Mouse (Mus musculus) neural tube, embryonic 13.5 days (tissue): ENCODE results near the gene Hfe2. TPM values are rescaled to one million over a fixed set of nuclear protein-coding genes. Genes with fewer than 3 reads are reported as not detected.

Source experiments
- ATAC-seq: fragments of 200-750 bp; cut with Nextera tagmentation; 2 replicates; pipeline ENCODE4 v1.8.0; 2017; ENCODE audit warnings: low read depth, mild to moderate bottlenecking, moderate TSS enrichment, moderate library complexity
- H3K27ac ChIP-seq: fragments of 300-500 bp; sonication (generic); replicated peaks from 2 replicates; pipeline ENCODE4 v1.5.1; 2015; ENCODE audit warnings: moderate library complexity, mild to moderate bottlenecking, inconsistent platforms
- H3K27me3 ChIP-seq: fragments of 300-500 bp; sonication (generic); 2 replicates; pipeline ENCODE4 v1.6.1; 2015; ENCODE audit warnings: mild to moderate bottlenecking, inconsistent platforms
- H3K36me3 ChIP-seq: fragments of 300-500 bp; sonication (generic); 2 replicates; pipeline ENCODE4 v1.6.1; 2015; ENCODE audit warnings: mild to moderate bottlenecking, inconsistent platforms
- H3K4me1 ChIP-seq: fragments of 300-500 bp; sonication (generic); replicated peaks from 2 replicates; pipeline ENCODE4 v1.6.1; 2015; ENCODE audit warnings: inconsistent platforms
- H3K4me2 ChIP-seq: fragments of 300-500 bp; sonication (generic); 2 replicates; pipeline ENCODE4 v1.6.1; 2015; ENCODE audit warnings: inconsistent platforms, mild to moderate bottlenecking, moderate library complexity
- H3K4me3 ChIP-seq: fragments of 300-500 bp; sonication (generic); 2 replicates; pipeline ENCODE4 v1.5.1; 2015; ENCODE audit warnings: mild to moderate bottlenecking, inconsistent platforms
- H3K9ac ChIP-seq: fragments of 300-500 bp; sonication (generic); 2 replicates; pipeline ENCODE4 v1.6.1; 2015; ENCODE audit warnings: moderate library complexity, mild to moderate bottlenecking, inconsistent platforms
- H3K9me3 ChIP-seq: fragments of 300-500 bp; sonication (generic); 2 replicates; pipeline ENCODE4 v1.6.1; 2016; ENCODE audit warnings: inconsistent platforms
- WGBS: fragments of 180-500 bp; shearing (Covaris S2); methylation state at CpG from one replicate; pipeline ENCODE4 v1.1.7; 2015; 5-methylcytosine and 5-hydroxymethylcytosine counted together
- polyA plus RNA-seq: library from polyadenylated mRNA; unstranded; fragments of >200 nt; fragmentation: Nextera tagmentation; extraction: Ambion mirVana; gene quantifications from 2 replicates; pipeline ENCODE4 v1.2.1, GENCODE M21; 2015

The Hfe2 gene
- polyA plus RNA-seq, 1 experiment from 2014 or later: 1.0 TPM

GRCm38 (mm10) chr3:96563911-96564632 lies 39.1 kb downstream of the Hfe2 start:
- Histone ChIP-seq H3K27ac (peak overlapping the region; percentile 52; the same call in 1 of the 2 replicates), H3K27me3 (no peaks in the 10 kb centered on the region), H3K36me3 (peaks cover 21% of the 10 kb centered on the region), H3K4me1 (peaks cover 41% of the 10 kb centered on the region), H3K9me3 (no peaks in the 10 kb centered on the region), H3K4me2 (no peak overlapping the region), H3K4me3 (no peak overlapping the region), H3K9ac (no peak overlapping the region)
- 73% methylated on average over 10 of the region's 10 CpGs for WGBS
- no peak for ATAC-seq

DNA sequence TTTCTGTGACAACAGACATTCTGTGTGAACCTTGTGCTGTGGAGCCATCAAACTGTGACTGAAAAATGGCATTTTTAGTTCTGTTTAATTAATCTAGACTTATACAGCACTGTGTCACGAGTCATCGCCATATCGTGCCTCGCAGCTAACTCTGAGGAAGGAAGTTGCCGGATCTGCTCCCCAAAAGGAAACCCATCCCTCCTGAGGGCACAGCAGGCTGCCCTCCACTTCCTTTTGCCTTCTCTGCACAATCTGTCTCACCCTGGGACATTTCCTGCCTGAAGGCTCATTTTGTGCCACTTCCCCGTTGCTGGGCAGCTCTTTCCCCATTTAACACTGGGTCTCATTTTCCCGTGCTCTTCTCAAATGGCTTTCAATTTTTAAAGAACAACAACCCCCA lies 39.7 kb downstream of the Hfe2 start:
- Histone ChIP-seq H3K27me3 (no peaks in the 10 kb centered on the region), H3K36me3 (peaks cover 18% of the 10 kb centered on the region), H3K9me3 (no peaks in the 10 kb centered on the region), H3K27ac (peak overlapping the region; percentile 52), H3K4me1 (peaks cover 36% of the 10 kb centered on the region), H3K9ac (no peak overlapping the region), H3K4me3 (no peak overlapping the region), H3K4me2 (no peak overlapping the region)
- 64% methylated on average over 7 of the region's 7 CpGs for WGBS
- ATAC-seq: no peak

GRCm38 (mm10) chr3:96565105-96565504 lies 40.1 kb downstream of the Hfe2 start:
- no peak overlapping the region for H3K9ac ChIP-seq
- no peak overlapping the region for H3K4me3 ChIP-seq
- H3K4me2 ChIP-seq: no peak overlapping the region
- peaks cover 31% of the 10 kb centered on the region for H3K4me1 ChIP-seq
- no peaks in the 10 kb centered on the region for H3K27me3 ChIP-seq
- WGBS: 78% methylated on average over 3 of the region's 3 CpGs
- H3K36me3 ChIP-seq: peaks cover 14% of the 10 kb centered on the region
- H3K9me3 ChIP-seq: no peaks in the 10 kb centered on the region
- ATAC-seq: no peak
- peak overlapping the region; percentile 34; the same call in 1 of the 2 replicates for H3K27ac ChIP-seq

- no peak for ATAC-seq
- H3K27ac ChIP-seq: no peak overlapping the region
- no peaks in the 10 kb centered on the region for H3K9me3 ChIP-seq
- no peak overlapping the region for H3K4me2 ChIP-seq
- no peaks in the 10 kb centered on the region for H3K27me3 ChIP-seq
- no peak overlapping the region for H3K4me3 ChIP-seq
- H3K36me3 ChIP-seq: no peaks in the 10 kb centered on the region
- peaks cover 13% of the 10 kb centered on the region for H3K4me1 ChIP-seq
- 87% methylated on average over 8 of the region's 8 CpGs for WGBS
- H3K9ac ChIP-seq: no peak overlapping the region
Measured at GRCm38 (mm10) chr3:96566661-96567450, 41.9 kb downstream of the Hfe2 start.

DNA sequence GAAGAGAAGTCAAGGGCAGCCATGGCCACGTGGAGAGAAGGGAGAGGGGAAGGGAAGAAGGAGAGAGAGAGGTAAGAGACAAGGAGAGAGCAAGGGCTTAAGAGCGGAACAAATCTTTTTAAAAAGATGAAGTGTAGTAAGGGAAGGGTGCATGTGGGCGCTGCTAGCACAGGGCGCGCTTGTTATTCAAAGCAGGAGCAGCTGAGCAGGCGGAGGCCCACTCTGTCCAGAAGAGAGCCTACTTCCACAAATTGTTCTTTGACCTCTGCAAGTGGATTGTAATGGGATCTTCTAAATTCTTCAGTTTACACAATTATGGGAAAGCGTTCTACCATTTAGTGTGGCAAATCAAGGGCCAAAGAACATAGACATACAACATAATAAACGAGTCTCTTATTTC lies 43.6 kb downstream of the Hfe2 start:
- Histone ChIP-seq H3K4me2 (no peak overlapping the region), H3K36me3 (no peaks in the 10 kb centered on the region), H3K9ac (no peak overlapping the region), H3K4me3 (no peak overlapping the region), H3K27ac (no peak overlapping the region), H3K27me3 (no peaks in the 10 kb centered on the region), H3K9me3 (no peaks in the 10 kb centered on the region), H3K4me1 (0 out of 2 replicates have a peak, but pooled peaks cover 8% of the 10 kb centered on the region)
- no peak for ATAC-seq
- WGBS: 70% methylated on average over 8 of the region's 8 CpGs

DNA sequence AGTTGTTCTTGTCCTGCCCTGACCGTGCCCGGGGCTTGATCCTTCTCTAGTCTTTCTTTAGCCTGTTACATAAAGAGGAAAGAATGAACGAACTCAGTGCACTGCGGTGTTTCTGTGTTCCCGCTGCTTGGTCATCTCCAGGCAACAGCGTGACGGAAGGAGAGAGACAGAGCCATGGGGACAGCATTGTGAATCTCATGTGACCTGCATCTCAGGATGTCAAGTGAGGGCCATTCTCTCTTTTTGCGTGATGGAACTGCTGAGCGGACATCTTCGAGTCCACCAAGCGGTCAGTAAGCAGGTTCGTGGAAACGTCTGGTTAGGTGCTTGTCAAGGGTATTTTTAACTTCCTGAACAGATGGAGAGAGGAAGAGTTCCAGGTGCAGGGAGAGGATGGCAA lies 44.5 kb downstream of the Hfe2 start:
- 90% methylated on average over 13 of the region's 13 CpGs for WGBS
- no peak for ATAC-seq

GRCm38 (mm10) chr3:96569966-96570605 lies 45.1 kb downstream of the Hfe2 start:
- no peak for ATAC-seq
- H3K4me3 ChIP-seq: no peak overlapping the region
- no peaks in the 10 kb centered on the region for H3K27me3 ChIP-seq
- H3K9ac ChIP-seq: no peak overlapping the region
- WGBS: 85% methylated on average over 11 of the region's 11 CpGs
- no peak overlapping the region for H3K4me2 ChIP-seq
- H3K36me3 ChIP-seq: no peaks in the 10 kb centered on the region
- no peak overlapping the region for H3K27ac ChIP-seq
- H3K4me1 ChIP-seq: no peaks in the 10 kb centered on the region
- no peaks in the 10 kb centered on the region for H3K9me3 ChIP-seq

More for the DNA sequence above, 44.5 kb downstream of the Hfe2 start:
- Histone ChIP-seq H3K9ac (no peak overlapping the region), H3K27ac (no peak overlapping the region), H3K9me3 (no peaks in the 10 kb centered on the region), H3K27me3 (no peaks in the 10 kb centered on the region), H3K36me3 (no peaks in the 10 kb centered on the region), H3K4me3 (no peak overlapping the region), H3K4me2 (no peak overlapping the region), H3K4me1 (no peaks in the 10 kb centered on the region)

GRCm38 (mm10) chr3:96570643-96571042 lies 45.7 kb downstream of the Hfe2 start:
- no peak overlapping the region for H3K4me2 ChIP-seq
- no peak overlapping the region for H3K27ac ChIP-seq
- no peaks in the 10 kb centered on the region for H3K36me3 ChIP-seq
- H3K9ac ChIP-seq: no peak overlapping the region
- peaks cover under 1% of the 10 kb centered on the region; the same call in 1 of the 2 replicates for H3K4me1 ChIP-seq
- no peaks in the 10 kb centered on the region for H3K27me3 ChIP-seq
- H3K4me3 ChIP-seq: no peak overlapping the region
- no peak for ATAC-seq
- no peaks in the 10 kb centered on the region for H3K9me3 ChIP-seq
- WGBS: 83% methylated on average over 7 of the region's 7 CpGs

DNA sequence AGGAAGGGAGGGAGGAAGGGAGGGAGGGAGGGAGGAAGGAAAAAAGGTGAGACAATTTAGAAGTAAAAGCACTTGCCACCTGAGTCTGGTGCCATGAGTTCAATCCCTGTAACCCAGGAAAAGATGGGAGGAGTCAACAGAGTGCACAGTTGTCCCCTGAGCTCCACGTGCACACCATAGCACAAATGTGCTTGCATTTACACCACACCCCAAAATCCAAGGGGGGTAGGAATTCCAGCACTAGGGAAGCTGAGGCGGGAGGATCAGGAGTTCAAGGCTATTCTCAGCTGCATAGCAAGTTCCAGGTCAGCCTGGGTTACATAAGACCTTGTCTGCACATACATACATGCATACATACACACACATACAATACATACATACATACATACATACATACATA lies 46.4 kb downstream of the Hfe2 start:
- Histone ChIP-seq H3K4me1 (peaks cover 7% of the 10 kb centered on the region), H3K4me3 (no peak overlapping the region), H3K27me3 (no peaks in the 10 kb centered on the region), H3K9ac (no peak overlapping the region), H3K36me3 (no peaks in the 10 kb centered on the region), H3K4me2 (no peak overlapping the region), H3K27ac (no peak overlapping the region), H3K9me3 (no peaks in the 10 kb centered on the region)
- WGBS: 61% methylated on average over 2 of the region's 2 CpGs
- no peak for ATAC-seq

DNA sequence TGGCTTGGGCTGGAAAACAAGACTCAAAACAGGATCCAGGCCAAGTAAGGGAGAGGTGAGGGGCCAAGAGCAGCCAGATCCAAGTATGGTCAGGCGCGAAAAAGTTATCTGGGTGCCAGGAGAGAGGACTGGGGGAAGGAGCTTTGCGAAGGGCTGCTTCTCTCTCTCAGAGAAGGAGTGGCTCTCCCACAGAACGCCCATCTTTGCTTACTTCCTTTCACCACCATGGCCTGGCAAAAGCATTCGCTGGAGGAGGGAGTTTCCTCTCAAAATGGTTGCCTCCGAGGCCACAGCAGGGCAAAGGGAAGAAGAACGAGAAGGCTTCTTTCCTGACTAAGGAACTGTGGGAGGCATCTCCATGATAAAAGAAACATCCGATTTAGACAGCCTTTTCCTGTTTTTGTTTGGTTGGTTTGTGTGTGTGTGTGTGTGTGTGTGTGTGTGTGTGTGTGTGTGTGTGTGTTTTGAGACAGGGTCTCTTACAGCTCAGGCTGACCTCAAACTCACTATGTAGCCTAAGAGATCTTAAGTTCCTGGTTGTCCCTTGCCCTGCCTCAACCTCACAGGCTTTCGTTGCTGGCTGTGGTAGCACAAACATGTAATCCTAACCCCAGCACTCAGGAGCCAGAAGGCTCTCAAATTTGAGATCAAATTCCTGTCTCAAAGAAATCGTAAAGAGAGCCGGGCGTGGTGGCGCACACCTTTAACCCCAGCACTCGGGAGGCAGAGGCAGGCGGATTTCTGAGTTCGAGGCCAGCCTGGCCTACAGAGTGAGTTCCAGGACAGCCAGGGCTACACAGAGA lies 47.1 kb downstream of the Hfe2 start:
- H3K4me2 ChIP-seq: no peak overlapping the region
- no peaks in the 10 kb centered on the region for H3K9me3 ChIP-seq
- ATAC-seq: no peak
- no peak overlapping the region for H3K4me3 ChIP-seq
- no peaks in the 10 kb centered on the region for H3K27me3 ChIP-seq
- H3K4me1 ChIP-seq: peaks cover 15% of the 10 kb centered on the region
- 77% methylated on average over 16 of the region's 16 CpGs for WGBS
- H3K27ac ChIP-seq: no peak overlapping the region
- no peaks in the 10 kb centered on the region for H3K36me3 ChIP-seq
- no peak overlapping the region for H3K9ac ChIP-seq

GRCm38 (mm10) chr3:96573611-96574511 lies 48.9 kb downstream of the Hfe2 start:
- Histone ChIP-seq H3K27me3 (no peaks in the 10 kb centered on the region), H3K27ac (no peak overlapping the region), H3K4me3 (no peak overlapping the region), H3K4me1 (peaks cover 20% of the 10 kb centered on the region), H3K36me3 (no peaks in the 10 kb centered on the region), H3K4me2 (no peak overlapping the region), H3K9me3 (no peaks in the 10 kb centered on the region), H3K9ac (no peak overlapping the region)
- no peak for ATAC-seq
- 85% methylated on average over 19 of the region's 19 CpGs for WGBS
